Mouse (Mus musculus): ENCODE measurements around the gene Slc16a6.
A peak's percentile ranks its signal among the peaks of the same experiment; 100 is the strongest.

The Slc16a6 gene

GRCm38 (mm10) chr11:109445438-109446035 is 27.9 kb downstream of the Slc16a6 start:
- no peak for DNase-seq (ENCODE audit: low read depth in 1 of 2, low spot score in 2 of 2)

GRCm38 (mm10) chr11:109444600-109444999 is 28.8 kb downstream of the Slc16a6 start:
- DNase-seq (ENCODE audit: low read depth in 1 of 2, low spot score in 2 of 2), result no peak

- no peak for DNase-seq (ENCODE audit: low read depth in 1 of 2, low spot score in 2 of 2)
Observed at GRCm38 (mm10) chr11:109443468-109444263, 29.7 kb downstream of the Slc16a6 start.

GRCm38 (mm10) chr11:109442166-109442730 is 31.1 kb downstream of the Slc16a6 start:
- no peak for DNase-seq (ENCODE audit: low read depth in 1 of 2, low spot score in 2 of 2)

GRCm38 (mm10) chr11:109441119-109441518 is 32.3 kb downstream of the Slc16a6 start:
- no peak for DNase-seq (ENCODE audit: low read depth in 1 of 2, low spot score in 2 of 2)

GRCm38 (mm10) chr11:109440641-109441040 is 32.8 kb downstream of the Slc16a6 start:
- no peak for DNase-seq (ENCODE audit: low read depth in 1 of 2, low spot score in 2 of 2)

- DNase-seq (ENCODE audit: low read depth in 1 of 2, low spot score in 2 of 2), result peak; percentile 33 to 56
Observed at GRCm38 (mm10) chr11:109439829-109440340, 33.5 kb downstream of the Slc16a6 start.

- no peak for DNase-seq (ENCODE audit: low read depth in 1 of 2, low spot score in 2 of 2)
Observed at GRCm38 (mm10) chr11:109439209-109439608, 34.2 kb downstream of the Slc16a6 start.

GRCm38 (mm10) chr11:109436889-109437288 is 36.5 kb downstream of the Slc16a6 start:
- DNase-seq (ENCODE audit: low read depth in 1 of 2, low spot score in 2 of 2), result no peak

- no peak for DNase-seq (ENCODE audit: low read depth in 1 of 2, low spot score in 2 of 2)
Observed at GRCm38 (mm10) chr11:109434233-109434798, 39.1 kb downstream of the Slc16a6 start.

- no peak for DNase-seq (ENCODE audit: low read depth in 1 of 2, low spot score in 2 of 2)
Observed at GRCm38 (mm10) chr11:109427353-109427752, 46.0 kb downstream of the Slc16a6 start.

- DNase-seq (ENCODE audit: low read depth in 1 of 2, low spot score in 2 of 2), result no peak
Observed at GRCm38 (mm10) chr11:109426272-109426586, 47.2 kb downstream of the Slc16a6 start.

- peak; percentile 96 to 100 for DNase-seq (ENCODE audit: low read depth in 1 of 2, low spot score in 2 of 2)
Observed at GRCm38 (mm10) chr11:109425392-109426271, 47.8 kb downstream of the Slc16a6 start, which contains the start of gene Amz2. Gene Amz2 (plus strand): TSS chr11:109425946.

GRCm38 (mm10) chr11:109423294-109423693 is 50.1 kb downstream of the Slc16a6 start:
- DNase-seq (ENCODE audit: low read depth in 1 of 2, low spot score in 2 of 2), result no peak

GRCm38 (mm10) chr11:109422263-109422662 is 51.1 kb downstream of the Slc16a6 start:
- no peak for DNase-seq (ENCODE audit: low read depth in 1 of 2, low spot score in 2 of 2)

GRCm38 (mm10) chr11:109421205-109421604 is 52.2 kb downstream of the Slc16a6 start:
- DNase-seq (ENCODE audit: low read depth in 1 of 2, low spot score in 2 of 2), result no peak

GRCm38 (mm10) chr11:109420567-109420962 is 52.8 kb downstream of the Slc16a6 start:
- no peak for DNase-seq (ENCODE audit: low read depth in 1 of 2, low spot score in 2 of 2)

GRCm38 (mm10) chr11:109419961-109420566 is 53.3 kb downstream of the Slc16a6 start:
- DNase-seq (ENCODE audit: low read depth in 1 of 2, low spot score in 2 of 2), result peak in 1 of 2 experiments; percentile 59

- DNase-seq (ENCODE audit: low read depth in 1 of 2, low spot score in 2 of 2), result no peak
Observed at GRCm38 (mm10) chr11:109419461-109419860, 53.9 kb downstream of the Slc16a6 start.

GRCm38 (mm10) chr11:109417472-109418040 is 55.8 kb downstream of the Slc16a6 start:
- DNase-seq (ENCODE audit: low read depth in 1 of 2, low spot score in 2 of 2), result no peak
